Mouse (Mus musculus): ENCODE results near the gene Trabd2b.

GRCm38 (mm10) chr4:114365000-114365399, 41.5 kb upstream of the Trabd2b start:
- TF ChIP-seq CTCF (IDR thresholded peaks at IDR 0.05; ENCODE audit: low read depth, low read length): no peak
- TF ChIP-seq POLR2A (IDR thresholded peaks at IDR 0.05; ENCODE audit: insufficient read depth, low read length): no peak

All from ES-Bruce4 (cell line).